Mouse (Mus musculus) urinary bladder, postnatal 4 days (tissue): ENCODE results near the gene Mc1r.
"Not testable (repeated sequence)": the region's sequence is repeated elsewhere in the genome, so short reads cannot be mapped to it uniquely, and the experiment has no call there.

Experiments
- DNase-seq, 2 experiments: peaks; one replicate each; pipeline ENCODE4 v3.0.0; 2021 to 2022; ENCODE audit warnings: low spot score in 2 of 2

Gene Mc1r

DNA sequence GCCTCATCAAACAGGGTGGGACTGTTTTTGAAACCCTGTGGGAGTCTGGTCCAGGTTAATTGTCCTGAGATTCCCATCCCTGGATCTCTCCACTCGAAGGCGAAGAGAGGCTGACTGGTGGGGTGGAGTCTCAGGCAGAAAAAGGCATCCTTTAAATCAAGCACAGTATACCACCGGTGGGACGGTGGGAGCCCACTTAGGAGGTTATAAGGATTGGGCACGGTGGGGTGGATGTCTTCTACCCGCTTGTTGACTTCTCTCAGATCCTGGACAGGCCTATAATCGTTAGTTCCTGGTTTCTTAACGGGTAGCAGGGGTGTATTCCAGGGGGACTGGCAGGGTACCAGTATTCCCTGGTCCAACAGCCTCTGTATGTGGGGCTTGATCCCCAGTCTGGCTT is 24.0 kb downstream of the Mc1r start:
- DNase-seq, result not testable (repeated sequence)

GRCm38 (mm10) chr8:123431616-123432365 is 24.9 kb downstream of the Mc1r start:
- no peak for DNase-seq

GRCm38 (mm10) chr8:123432381-123432780 is 25.5 kb downstream of the Mc1r start:
- no peak for DNase-seq

GRCm38 (mm10) chr8:123433241-123433974 is 26.5 kb downstream of the Mc1r start:
- not testable (repeated sequence) for DNase-seq

DNA sequence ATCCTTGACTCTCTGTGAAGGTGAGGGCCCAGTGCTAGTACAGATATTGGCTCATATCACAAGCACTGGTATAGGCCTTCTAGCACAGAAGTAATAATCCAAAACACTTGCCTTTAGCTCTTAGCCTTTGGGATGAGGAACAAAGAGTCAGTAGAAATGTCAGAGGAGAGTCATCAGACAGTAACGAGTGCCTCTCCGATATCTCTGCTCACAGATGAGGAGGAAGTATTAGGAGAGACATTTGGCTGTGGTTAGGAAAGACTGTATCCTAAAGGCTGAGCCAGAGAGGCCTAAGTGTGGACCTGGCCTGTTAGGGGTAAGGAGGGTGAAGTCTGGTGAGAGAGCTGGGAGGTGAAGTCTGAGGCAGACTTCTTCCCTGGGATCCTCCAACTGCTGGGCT is 34.9 kb downstream of the Mc1r start:
- DNase-seq, result no peak

GRCm38 (mm10) chr8:123442351-123442750 is 35.4 kb downstream of the Mc1r start:
- no peak for DNase-seq

DNA sequence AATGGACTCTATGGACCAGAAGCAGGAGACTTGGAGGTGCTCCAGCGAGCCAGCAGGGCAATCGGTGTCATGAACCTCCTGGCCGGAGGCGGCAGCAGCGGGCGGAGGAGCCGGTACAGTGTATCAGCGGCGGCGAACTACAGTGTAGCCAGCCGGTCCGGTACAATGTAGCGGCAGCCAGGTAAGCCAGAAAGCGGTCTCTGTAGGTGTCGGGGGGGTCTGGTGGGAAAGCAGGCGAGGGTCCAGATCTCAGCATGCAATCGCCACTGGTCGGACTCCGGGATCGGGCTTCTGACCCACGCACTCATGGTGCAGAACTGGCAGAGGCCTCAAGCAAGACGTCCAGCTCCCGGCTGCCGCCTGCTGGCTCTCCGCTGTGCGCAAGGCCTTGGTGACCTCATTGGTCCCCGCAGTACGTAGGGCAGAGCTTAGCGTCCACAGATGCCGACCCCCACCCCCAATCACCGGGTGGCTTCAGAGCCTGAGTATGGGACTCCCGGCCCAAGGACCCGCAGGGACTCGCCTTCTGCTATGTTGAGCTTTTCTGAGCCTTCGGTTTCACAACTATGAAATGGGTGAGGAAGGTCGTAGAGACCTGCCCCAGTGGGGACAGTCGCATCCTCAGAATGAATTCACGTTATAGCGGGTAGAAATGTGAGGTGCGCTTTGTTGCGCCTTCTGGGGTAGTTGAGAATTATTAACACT is 36.1 kb downstream of the Mc1r start:
- DNase-seq, result peak; percentile 88 to 95

DNA sequence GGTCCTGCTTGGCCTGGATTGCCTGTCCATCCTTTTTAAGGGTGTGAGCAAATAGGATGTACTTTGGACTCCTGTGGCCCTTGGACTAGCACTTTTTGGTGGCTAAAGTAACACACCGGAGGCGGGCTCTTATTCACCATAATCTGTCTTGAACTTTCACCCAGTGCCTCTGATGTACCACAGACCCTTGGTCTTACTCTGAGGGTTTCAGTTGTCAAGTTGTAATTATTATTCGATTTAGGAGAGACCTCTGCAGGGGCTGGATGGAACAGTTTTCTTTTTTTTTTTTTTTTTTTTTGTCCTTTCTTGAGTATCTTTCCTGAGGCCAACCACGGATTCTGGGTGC is 36.6 kb downstream of the Mc1r start:
- DNase-seq, result no peak

GRCm38 (mm10) chr8:123444131-123444530 is 37.2 kb downstream of the Mc1r start:
- no peak for DNase-seq

DNA sequence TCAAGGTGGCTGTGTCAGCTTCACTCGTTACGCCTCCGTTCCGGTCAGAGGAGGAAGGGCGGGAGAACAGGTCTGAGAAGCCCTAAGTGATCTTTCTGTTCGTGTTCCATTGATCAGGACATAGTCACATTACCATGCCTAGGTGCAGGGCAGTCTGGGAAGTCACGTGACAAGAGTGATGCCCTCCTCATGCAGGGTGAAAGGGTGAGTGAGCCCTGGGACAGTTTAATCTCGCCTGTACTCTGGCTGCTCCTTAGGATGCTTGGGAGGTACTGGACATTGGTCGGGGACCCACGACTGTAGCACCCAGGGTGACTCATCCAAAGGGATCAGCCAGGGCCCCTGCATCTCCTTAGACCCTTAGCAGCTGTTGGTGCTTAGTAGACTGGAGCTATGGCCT is 39.1 kb downstream of the Mc1r start:
- no peak for DNase-seq

- no peak for DNase-seq
These were observed 39.9 kb downstream of the Mc1r start for GRCm38 (mm10) chr8:123446799-123447198.

DNA sequence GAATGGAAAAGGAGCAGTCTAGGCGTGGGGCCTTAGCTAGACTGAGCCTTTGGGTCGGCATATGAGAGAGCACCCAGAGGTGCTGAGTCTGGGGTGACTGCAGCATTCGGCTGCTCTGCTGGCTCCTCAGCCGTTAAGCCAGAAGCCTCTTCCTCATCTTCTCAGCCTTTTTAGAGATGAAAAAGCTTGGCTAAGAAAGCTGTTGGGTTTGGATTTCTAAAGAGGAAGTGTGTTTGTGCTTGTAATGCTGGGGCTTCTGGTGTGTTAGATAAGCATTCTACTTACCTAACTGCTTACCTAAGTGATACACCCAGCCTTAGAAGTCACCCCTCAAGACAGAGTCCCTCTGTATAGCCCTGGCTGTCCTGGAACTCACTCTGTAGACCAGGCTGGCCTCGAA is 43.9 kb downstream of the Mc1r start:
- no peak for DNase-seq

DNA sequence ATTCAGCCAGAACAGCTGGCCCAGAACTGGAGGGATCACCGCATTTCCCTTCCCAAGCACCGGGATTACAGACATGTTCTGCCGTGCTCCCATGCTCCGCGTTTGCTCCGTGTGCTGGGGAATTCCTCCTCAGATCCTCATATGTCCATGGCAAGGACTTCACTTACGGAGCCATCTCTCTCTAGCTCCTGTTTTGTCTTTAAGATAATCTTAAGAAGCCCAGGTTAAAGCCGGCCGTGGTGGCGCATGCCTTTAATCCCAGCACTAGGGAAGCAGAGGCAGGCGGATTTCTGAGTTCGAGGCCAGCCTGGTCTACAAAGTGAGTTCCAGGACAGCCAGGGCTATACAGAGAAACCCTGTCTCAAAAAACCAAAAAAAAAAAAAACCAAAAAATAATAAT is 44.8 kb downstream of the Mc1r start:
- DNase-seq, result not testable (repeated sequence)

GRCm38 (mm10) chr8:123452149-123452548 is 45.2 kb downstream of the Mc1r start:
- no peak for DNase-seq

DNA sequence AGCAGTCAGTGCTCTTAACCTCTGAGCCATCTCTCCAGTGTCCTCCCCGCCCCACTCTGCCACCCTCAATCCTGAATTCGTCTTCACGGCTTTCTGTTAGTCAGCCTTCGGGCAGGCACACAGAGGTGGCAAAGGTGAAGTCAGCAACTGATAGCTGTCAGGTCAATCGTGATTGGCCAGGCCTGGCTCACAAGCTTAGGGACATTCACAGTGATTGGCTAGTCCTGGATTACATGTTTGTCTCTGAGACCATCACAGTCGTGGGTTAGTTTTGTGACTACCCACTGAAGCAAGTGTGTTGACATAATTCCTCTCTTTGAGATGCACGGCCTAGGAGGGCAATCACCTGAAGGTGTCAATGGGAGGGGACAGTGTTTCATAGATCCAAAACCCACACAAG is 46.4 kb downstream of the Mc1r start:
- no peak for DNase-seq

GRCm38 (mm10) chr8:123453951-123454350 is 47.0 kb downstream of the Mc1r start:
- DNase-seq, result no peak

DNA sequence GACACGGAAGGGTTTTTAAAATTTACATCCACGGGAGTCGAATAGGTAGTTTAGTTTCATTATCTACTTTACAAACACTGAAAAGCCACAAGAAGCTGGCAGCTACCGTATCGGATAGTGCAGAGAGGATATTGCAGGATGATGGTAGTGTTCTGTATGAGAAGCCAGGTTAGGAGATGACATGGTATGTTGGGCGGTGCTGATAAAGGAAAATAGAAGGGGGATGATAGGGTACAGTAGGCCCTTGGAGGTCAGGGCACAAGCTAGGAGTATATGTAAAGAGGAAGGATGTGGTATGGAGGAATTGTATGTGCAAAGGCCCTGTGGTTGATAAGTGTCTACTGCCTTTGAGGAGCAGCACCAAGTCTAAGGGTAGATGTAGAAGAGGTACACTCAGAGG is 47.7 kb downstream of the Mc1r start:
- DNase-seq, result no peak
